Mouse (Mus musculus) WW6 (cell line): Measurements from ENCODE around the gene Plpp4.
A peak's percentile ranks its signal among the peaks of the same experiment; 100 is the strongest.

Experiments used
- DNase-seq: peaks from one replicate; pipeline ENCODE4 v3.0.0-alpha.2; 2013; ENCODE audit warnings: low read depth, low spot score

The Plpp4 gene

DNA sequence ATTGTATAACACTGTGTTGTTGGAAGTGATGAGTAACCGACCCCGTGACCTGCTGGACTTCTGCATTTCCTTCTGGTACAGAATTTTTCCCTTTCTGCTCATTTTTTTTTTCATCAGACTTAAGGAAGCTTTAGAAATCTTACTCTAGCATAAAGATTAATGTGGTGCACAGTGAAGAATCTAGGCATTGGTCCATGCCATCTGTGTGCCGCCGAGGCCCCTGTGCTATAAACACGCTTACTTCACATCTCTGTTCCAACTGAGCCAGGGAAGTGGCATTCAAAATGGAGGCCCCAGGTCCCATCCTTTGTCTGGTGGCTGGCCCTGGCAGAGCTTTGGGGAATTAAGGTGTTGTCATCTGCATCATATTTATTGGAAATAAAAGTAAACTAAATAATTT lies 44.8 kb downstream of the Plpp4 start:
- DNase-seq, result no peak

DNA sequence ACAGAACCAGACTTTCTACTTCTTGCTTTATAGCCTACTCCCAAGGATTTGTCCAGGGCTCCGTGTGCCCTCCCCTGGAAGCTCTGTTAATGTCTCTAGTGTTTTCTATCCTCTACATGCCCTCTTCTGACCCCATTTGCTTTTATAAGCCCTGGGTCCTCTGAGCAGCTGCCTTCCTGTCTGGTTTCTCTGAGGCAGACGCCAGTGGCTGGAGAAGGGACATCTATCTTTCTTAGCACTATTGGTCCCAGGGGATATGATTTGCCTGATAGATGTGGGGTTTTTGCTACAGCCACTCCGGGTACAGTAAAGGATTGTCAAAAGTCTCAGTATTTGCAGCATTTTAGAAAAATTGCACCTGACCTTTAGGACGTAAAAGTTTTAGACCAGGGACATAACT lies 46.5 kb downstream of the Plpp4 start:
- DNase-seq, result no peak

DNA sequence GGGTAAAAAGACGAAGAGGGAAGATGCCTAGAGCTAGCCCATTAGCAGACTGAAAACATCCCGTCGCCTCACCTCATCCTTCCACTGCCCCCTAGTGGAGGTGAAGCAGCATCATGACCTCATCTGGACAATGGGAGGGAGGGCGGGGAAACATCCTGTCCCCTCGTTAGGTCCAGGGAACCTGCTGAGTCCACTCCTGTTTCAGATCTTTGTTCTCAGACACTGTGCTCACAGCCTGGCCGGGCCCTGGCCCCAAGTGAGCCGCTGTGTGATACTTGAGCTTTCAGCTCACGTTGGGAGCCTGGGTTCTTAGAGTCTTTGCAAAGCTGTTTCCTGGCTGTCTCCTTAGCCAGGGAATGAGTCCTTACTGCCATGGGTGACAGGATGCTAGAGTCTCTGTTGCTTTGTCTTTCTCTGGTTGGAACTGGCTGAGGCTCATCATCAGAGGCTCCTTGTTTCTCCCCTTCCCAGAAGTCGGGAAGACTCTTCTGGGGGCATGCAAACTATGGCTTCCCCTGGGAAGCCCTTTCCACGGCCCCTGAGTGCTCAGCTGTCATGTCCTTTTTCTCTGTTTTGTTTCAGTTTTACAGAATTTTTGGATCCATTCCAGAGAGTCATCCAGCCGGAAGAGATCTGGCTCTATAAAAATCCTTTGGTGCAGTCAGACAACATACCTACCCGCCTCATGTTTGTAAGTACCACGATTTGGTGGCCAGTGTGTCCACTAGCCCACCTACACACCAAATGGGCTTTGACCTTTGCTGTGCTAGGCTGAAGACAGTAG lies 50.4 kb downstream of the Plpp4 start:
- peak; percentile 11 for DNase-seq

DNA sequence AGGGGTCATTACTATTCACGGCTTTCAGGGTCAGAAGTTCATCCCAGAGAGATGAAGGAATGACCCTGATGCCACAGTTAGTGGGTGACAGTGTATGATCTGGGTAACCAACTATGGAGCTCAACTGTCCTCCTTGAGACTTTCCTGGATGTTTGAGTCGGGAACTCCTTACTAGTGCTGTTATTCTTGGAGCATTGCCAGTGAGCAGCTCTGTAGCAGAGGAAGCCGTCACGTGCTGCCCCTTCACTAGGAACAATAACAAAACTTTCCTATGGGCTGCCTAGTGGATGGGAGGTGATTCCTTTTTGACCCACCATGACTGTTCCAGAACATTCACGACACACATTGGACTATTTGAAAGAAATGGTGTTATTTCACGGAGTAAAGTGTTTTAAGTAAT lies 51.8 kb downstream of the Plpp4 start:
- DNase-seq, result no peak

DNA sequence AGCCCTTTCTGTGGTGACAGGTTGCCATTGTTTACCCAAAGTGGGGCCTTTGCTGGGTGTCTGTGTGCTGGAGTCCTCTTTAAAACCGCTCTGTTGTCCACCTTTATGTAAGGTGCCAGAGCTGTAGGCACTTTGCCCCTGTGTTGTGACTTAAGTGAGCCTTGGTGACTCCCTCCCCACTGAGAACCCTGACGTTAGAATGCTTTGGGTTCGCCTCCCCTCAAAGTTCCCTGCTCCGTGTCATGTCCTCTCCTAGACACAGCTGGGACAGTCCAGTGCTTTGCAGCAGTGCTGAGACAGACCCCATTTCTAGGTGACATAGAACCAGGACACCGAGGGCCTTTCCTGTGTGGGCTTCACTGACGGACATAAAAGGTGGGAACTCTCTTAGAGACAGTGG lies 55.7 kb downstream of the Plpp4 start:
- DNase-seq, result no peak

DNA sequence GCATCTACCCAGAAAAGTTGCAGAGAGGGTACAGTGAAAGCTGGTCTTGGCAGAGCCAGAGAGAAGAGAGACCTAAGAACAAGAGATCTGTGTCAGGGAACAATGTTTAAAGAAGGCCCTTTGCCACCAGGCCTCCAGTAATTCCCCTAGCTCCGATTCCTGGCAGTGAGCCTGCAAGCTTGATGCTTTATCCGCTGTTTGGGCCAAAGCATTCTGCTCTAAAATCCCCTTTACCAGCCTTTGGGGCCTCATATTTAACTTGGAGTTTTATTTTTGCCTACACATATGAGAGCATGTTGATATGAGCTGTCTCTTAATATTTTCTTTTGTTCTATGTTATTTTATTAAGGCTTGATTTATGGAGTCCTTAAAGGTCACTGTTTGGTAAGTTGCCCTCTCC lies 57.1 kb downstream of the Plpp4 start:
- DNase-seq, result no peak

DNA sequence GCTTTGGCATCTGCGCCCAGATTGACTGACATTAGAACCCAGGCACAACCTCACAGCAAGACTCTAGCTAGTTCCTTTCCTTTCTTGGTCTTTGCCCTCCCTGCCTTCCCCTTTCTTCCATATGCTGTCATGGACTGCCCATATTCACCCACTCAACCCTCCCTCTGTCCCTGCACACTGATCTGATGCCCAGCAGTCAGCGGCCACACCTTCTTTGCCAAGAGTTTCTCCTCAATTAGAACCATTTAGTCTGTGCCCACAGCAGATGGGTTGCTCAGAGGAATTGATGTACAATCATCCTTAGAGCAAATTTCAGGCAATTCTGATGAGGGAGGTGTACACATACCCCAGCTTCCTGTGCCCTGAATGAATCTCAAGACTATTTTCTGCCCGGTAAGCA lies 83.3 kb downstream of the Plpp4 start:
- no peak for DNase-seq

DNA sequence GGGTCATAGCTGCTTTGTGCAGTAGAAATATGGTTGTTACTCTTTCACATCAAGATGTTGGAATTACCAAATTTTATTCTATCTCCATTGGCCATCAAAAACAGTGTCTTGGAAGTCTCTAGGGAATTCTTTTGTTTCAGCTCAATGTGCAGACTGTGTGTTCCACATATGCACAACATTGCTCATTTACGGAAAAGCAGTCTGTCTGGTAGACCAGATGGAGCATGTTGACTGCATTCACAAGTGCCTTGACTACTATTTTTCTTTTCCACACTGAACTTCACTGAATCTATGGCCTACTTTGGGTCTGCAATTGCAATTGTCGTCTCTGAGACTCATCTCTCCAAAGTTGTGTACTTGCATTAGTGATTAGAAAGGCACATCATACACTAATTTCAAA lies 98.7 kb downstream of the Plpp4 start:
- DNase-seq, result no peak

DNA sequence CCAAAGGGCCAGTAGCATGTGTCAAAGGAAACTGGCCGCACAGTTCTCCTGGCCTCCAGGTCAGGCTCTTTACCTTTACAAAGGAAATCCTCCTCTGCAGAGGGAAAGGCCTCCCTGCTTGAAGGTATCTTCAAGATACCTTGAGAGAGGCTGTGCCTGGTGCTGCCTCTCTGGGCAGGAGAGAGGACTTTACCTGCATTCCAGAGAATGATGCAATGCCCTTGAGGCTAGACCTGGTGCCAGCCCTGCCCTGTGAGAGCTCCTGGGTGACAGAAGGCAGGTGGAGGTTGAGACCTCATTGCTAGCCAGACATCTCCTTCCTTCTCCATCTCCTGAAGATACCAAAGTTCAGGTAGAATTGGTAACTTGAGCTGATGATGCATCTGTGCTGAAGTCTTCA lies 118.5 kb downstream of the Plpp4 start:
- no peak for DNase-seq

DNA sequence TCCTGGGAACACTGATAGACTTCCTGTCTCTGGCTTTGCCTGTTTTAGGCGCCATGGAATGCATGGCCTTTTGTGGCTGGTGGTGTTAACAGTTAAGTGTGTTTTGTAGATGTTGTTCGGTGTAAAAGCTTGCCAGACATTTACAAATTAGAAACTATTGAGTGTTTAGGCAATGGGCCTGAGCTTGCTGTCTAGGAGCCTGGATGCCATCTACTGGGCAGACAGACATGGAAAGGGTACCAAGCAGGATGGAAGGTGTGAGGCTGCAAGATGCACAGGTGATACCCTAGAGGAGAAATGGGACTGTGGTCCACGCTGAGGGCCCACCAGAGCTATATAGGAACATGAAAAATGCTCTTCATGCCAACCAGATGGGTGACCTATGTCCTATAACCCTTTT lies 128.3 kb downstream of the Plpp4 start:
- DNase-seq, result no peak

GRCm38 (mm10) chr7:129392835-129393489 lies 136.1 kb downstream of the Plpp4 start:
- DNase-seq, result no peak

DNA sequence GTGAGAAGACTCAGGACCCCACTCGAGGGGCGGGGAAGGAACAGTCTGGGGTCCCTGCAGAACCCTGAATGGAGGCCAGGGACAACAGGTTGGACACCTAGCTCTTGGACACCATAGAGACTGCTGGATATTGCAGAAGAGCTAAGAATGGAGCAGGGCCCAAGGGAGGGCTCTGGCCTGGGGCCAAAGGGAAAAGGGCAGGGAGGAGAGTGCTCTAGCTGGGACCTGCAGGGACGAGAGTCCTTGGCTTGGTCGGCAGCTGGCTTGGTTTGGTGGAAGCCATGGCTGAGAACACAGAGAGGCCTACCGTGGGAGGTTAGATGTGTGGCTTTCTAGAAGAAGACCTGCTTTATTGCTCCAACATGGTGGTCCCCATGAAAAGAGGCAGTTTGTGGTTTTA lies 139.7 kb downstream of the Plpp4 start:
- DNase-seq, result no peak

- DNase-seq, result no peak
Observed at GRCm38 (mm10) chr7:129399071-129399470, 142.2 kb downstream of the Plpp4 start.

GRCm38 (mm10) chr7:129402695-129403364 lies 146.0 kb downstream of the Plpp4 start:
- no peak for DNase-seq

DNA sequence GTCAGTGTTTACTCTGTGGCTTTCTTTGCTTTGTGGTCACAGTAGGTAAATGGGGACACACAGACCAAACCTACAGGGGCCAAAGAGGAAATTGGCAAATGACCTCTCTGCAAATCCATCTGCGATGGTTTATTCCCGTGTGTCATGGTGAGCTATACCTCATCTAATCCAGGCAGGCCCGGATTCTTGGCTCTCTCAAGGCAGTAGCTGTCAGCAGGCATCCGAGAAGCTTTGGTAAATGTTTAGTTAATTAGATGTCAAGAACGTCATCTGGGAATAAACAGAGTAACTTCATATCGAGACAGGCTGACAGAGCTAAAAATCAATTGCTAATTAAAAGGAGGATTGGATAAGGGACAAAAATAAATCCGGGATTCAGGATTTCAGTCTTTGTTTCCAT lies 149.2 kb downstream of the Plpp4 start:
- no peak for DNase-seq

GRCm38 (mm10) chr7:129412695-129413094 lies 155.9 kb downstream of the Plpp4 start:
- DNase-seq, result no peak

- no peak for DNase-seq
Observed at GRCm38 (mm10) chr7:129415179-129415578, 158.3 kb downstream of the Plpp4 start.

DNA sequence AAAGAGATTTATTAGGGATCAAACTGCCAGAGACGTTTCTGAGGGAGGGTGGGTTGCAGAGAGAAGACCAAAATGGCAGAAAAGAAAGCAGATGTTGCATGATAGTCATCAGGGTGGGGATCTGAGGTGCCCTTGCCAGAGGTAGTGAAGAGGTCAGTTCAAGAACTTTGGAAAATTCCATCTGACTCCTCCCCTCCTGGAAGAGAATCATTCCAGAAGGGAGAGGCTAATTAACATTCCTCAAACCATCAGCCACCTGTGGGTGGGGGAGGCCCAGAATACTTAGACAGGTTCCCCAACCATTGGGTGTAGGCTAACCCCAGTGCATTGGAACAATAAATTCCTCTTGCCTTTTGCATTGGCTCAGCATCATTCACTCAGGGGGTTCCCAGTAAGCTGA lies 164.3 kb downstream of the Plpp4 start:
- peak; percentile 48 for DNase-seq

GRCm38 (mm10) chr7:129425554-129425953 lies 168.7 kb downstream of the Plpp4 start:
- DNase-seq, result no peak

DNA sequence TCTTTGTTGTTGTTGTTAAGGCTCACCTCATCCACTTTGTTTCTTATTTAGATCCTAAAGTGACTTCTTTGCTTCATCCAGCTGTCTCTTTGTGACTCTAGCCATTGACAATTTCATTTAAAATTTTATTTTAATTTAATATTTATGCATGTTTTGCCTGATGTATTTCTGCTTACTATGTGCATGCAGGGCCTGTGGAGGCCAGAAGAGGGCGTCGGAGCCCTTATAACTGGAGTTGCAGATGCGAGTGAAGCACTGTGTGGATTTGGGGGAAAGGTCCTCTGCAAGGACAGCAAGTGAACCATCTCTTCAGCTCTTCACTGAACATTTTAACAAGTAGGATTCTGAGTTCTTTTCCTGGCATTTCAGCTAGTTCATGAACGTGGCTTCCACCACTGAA lies 172.0 kb downstream of the Plpp4 start:
- no peak for DNase-seq

DNA sequence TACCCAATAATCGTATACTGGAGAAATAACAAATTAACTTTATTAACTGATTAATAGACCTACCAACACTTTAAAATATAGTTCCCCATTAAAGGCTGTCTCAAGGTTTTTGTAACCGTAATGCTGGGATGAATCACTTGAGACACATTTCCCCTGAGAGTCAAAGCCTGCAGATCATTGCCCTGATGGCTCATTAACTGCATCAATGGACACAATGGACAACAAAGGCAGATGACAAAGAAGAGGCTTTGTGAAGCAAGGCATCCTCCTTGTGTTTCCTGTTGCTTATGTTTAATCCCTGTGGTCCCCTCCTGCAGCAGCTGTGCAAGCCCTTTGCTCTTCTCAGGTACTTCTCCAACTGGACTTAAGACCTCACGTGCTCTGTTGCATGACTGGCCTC lies 173.1 kb downstream of the Plpp4 start:
- no peak for DNase-seq
